Mouse (Mus musculus) testis, adult 2 months (tissue): Measurements from ENCODE around the gene Epb41. TPM values are rescaled to one million over a fixed set of nuclear protein-coding genes. Genes with fewer than 3 reads are reported as not detected.
A peak's percentile ranks its signal among the peaks of the same experiment; 100 is the strongest.

Experiments
- H3K27ac ChIP-seq: fragments of 200-500 bp; 2 replicates; pipeline ENCODE4 v1.5.1; 2012; ENCODE audit warnings: low read depth, low read length; ENCODE audit not compliant: control insufficient read depth, insufficient read depth
- H3K27me3 ChIP-seq: fragments of 200-500 bp; 2 replicates; pipeline ENCODE4 v1.6.1; 2012; ENCODE audit warnings: mild to moderate bottlenecking, low read length, moderate library complexity; ENCODE audit not compliant: control insufficient read depth, insufficient read depth
- H3K36me3 ChIP-seq: fragments of 200-500 bp; 2 replicates; pipeline ENCODE4 v1.6.1; 2012; ENCODE audit warnings: mild to moderate bottlenecking, low read length; ENCODE audit not compliant: control insufficient read depth, insufficient read depth
- H3K4me1 ChIP-seq: fragments of 200-500 bp; 2 replicates; pipeline ENCODE4 v1.6.1; 2012; ENCODE audit warnings: low read length; ENCODE audit not compliant: control insufficient read depth, insufficient read depth
- H3K4me3 ChIP-seq: fragments of 200-500 bp; 2 replicates; pipeline ENCODE4 v1.5.1; 2012; ENCODE audit warnings: low read depth, mild to moderate bottlenecking, low read length, moderate library complexity, mixed read lengths; ENCODE audit not compliant: control insufficient read depth
- CTCF ChIP-seq: fragments of 200-500 bp; IDR thresholded peaks from 2 replicates; pipeline ENCODE4 v1.5.1; 2012; ENCODE audit warnings: low read depth, mild to moderate bottlenecking, inconsistent platforms, low read length, moderate library complexity; ENCODE audit not compliant: control insufficient read depth, insufficient read depth, insufficient replicate concordance
- POLR2A ChIP-seq: fragments of 200-500 bp; IDR thresholded peaks from 2 replicates; pipeline ENCODE4 v1.6.1; 2012; ENCODE audit warnings: low read depth, mild to moderate bottlenecking, inconsistent platforms, low read length, moderate library complexity; ENCODE audit not compliant: control insufficient read depth
- polyA plus RNA-seq: library from polyadenylated mRNA; depleted of rRNA; stranded (reverse); fragments of >200 nt; gene quantifications from 2 replicates; pipeline ENCODE4 v1.2.3, GENCODE M21; 2012

Gene Epb41
- polyA plus RNA-seq, 1 experiment = 8.7 TPM

GRCm38 (mm10) chr4:131924096-131924810 is 150.9 kb downstream of the Epb41 start:
- TF ChIP-seq POLR2A = no peak
- TF ChIP-seq CTCF = no peak
- Histone ChIP-seq H3K27ac (no peak overlapping the region), H3K4me3 (no peak overlapping the region; the same call in 1 of the 2 replicates), H3K4me1 (peaks cover 29% of the 10 kb centered on the region), H3K27me3 (no peaks in the 10 kb centered on the region), H3K36me3 (no peaks in the 10 kb centered on the region)

- peaks cover 29% of the 10 kb centered on the region for H3K4me1 ChIP-seq
- H3K27me3 ChIP-seq = no peaks in the 10 kb centered on the region
- H3K4me3 ChIP-seq = peak overlapping the region; percentile 86
- H3K36me3 ChIP-seq = no peaks in the 10 kb centered on the region
- no peak for TF ChIP-seq CTCF
- no peak for TF ChIP-seq POLR2A
- peak overlapping the region; percentile 56 for H3K27ac ChIP-seq
Observed at GRCm38 (mm10) chr4:131922404-131922803, 152.7 kb downstream of the Epb41 start.

- Histone ChIP-seq H3K4me3 (peak within 1 kb of the TSS; percentile 86), H3K27ac (peak within 1 kb of the TSS; percentile 56), H3K27me3 (no peaks in the 10 kb centered on the region), H3K4me1 (peaks cover 32% of the 10 kb centered on the region), H3K36me3 (no peaks in the 10 kb centered on the region)
- no peak for TF ChIP-seq POLR2A
- no peak for TF ChIP-seq CTCF
Observed at GRCm38 (mm10) chr4:131921461-131922346, 153.4 kb downstream of the Epb41 start, which contains the start of gene Tmem200b. Gene Tmem200b, plus strand, starts transcription at chr4:131921771.

GRCm38 (mm10) chr4:131920595-131921351 is 154.3 kb downstream of the Epb41 start:
- Histone ChIP-seq H3K4me1 (peaks cover 42% of the 10 kb centered on the region), H3K27me3 (no peaks in the 10 kb centered on the region), H3K36me3 (no peaks in the 10 kb centered on the region), H3K27ac (peak overlapping the region; percentile 10), H3K4me3 (peak overlapping the region; percentile 71)
- no peak for TF ChIP-seq CTCF
- peak; percentile 13; the same call in 1 of the 2 replicates for TF ChIP-seq POLR2A

DNA sequence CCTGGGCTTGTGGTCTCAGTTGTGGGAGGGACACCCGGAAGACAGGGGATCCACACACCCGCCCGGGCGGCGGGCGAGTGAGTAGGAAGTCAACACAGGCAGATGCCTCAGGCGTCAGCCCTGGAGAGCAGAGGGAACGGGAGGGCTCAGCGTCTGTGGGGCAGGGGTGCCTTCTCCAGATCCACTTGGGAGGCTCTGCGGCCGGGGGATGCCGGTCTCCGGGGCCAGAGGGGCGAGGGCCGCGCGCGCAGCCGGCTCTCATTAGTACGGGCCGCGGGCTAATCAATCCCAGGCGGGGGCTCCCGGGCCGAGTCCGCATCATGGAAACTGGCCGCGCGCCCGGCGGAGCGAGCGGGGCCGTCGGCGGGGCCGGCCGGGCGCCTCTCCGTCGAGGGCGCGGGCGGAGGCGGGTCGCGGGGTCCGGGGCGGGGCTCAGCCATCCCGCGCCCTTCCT is 155.0 kb downstream of the Epb41 start:
- Histone ChIP-seq H3K27me3 (no peaks in the 10 kb centered on the region), H3K27ac (peak overlapping the region; percentile 39), H3K4me1 (peaks cover 45% of the 10 kb centered on the region), H3K4me3 (peak overlapping the region; percentile 71), H3K36me3 (no peaks in the 10 kb centered on the region)
- TF ChIP-seq CTCF = no peak
- peak; percentile 35; the same call in 1 of the 2 replicates for TF ChIP-seq POLR2A

GRCm38 (mm10) chr4:131919506-131920140 is 155.5 kb downstream of the Epb41 start:
- no peaks in the 10 kb centered on the region for H3K27me3 ChIP-seq
- no peaks in the 10 kb centered on the region for H3K36me3 ChIP-seq
- H3K27ac ChIP-seq = peak overlapping the region; percentile 39
- H3K4me3 ChIP-seq = peak overlapping the region; percentile 44
- peaks cover 50% of the 10 kb centered on the region for H3K4me1 ChIP-seq
- no peak for TF ChIP-seq CTCF
- TF ChIP-seq POLR2A = no peak
